Mouse (Mus musculus): Measurements from ENCODE around the gene Efemp2. TPM values are rescaled to one million over a fixed set of nuclear protein-coding genes. Genes with fewer than 3 reads are reported as not detected.
"Not testable (repeated sequence)": the region's sequence is repeated elsewhere in the genome, so short reads cannot be mapped to it uniquely, and the experiment has no call there.

Gene Efemp2
- polyA plus RNA-seq, 1 experiment: 368 TPM

- H3K27ac ChIP-seq (ENCODE audit: insufficient read depth, low read length): peak within 1 kb of the TSS; percentile 93
- peaks cover 4% of the 10 kb centered on the region; the same call in 1 of the 2 replicates for H3K4me1 ChIP-seq (ENCODE audit: control insufficient read depth, insufficient read depth, low read length)
- peak within 1 kb of the TSS; percentile 72 for H3K4me3 ChIP-seq (ENCODE audit: insufficient read depth, low read length)
- TF ChIP-seq CTCF (IDR thresholded peaks at IDR 0.05; ENCODE audit: borderline replicate concordance, insufficient read depth, low read length): no peak
- peak; percentile 96 for TF ChIP-seq POLR2A (IDR thresholded peaks at IDR 0.05; ENCODE audit: low read depth, low read length)
Observed at GRCm38 (mm10) chr19:5490313-5490897, 16.7 kb downstream of the Efemp2 start, which contains the start of gene Cfl1. Cfl1 (plus strand) TSS chr19:5490455.

- Histone ChIP-seq H3K4me3 (ENCODE audit: insufficient read depth, low read length) (peak overlapping the region; percentile 72), H3K4me1 (ENCODE audit: control insufficient read depth, insufficient read depth, low read length) (peaks cover 4% of the 10 kb centered on the region; the same call in 1 of the 2 replicates)
Observed at GRCm38 (mm10) chr19:5490898-5491708, 17.3 kb downstream of the Efemp2 start.

GRCm38 (mm10) chr19:5492641-5493040 lies 18.9 kb downstream of the Efemp2 start:
- Histone ChIP-seq H3K27ac (ENCODE audit: insufficient read depth, low read length) (no peak overlapping the region), H3K4me3 (ENCODE audit: insufficient read depth, low read length) (peak overlapping the region; percentile 72), H3K4me1 (ENCODE audit: control insufficient read depth, insufficient read depth, low read length) (no peaks in the 10 kb centered on the region)
- TF ChIP-seq CTCF (IDR thresholded peaks at IDR 0.05; ENCODE audit: borderline replicate concordance, insufficient read depth, low read length): no peak
- no peak for TF ChIP-seq POLR2A (IDR thresholded peaks at IDR 0.05; ENCODE audit: low read depth, low read length)

More at GRCm38 (mm10) chr19:5490898-5491708, 17.3 kb downstream of the Efemp2 start:
- H3K27ac ChIP-seq (ENCODE audit: insufficient read depth, low read length): peak overlapping the region; percentile 93
- TF ChIP-seq POLR2A (IDR thresholded peaks at IDR 0.05; ENCODE audit: low read depth, low read length) (peak; percentile 92), CTCF (IDR thresholded peaks at IDR 0.05; ENCODE audit: borderline replicate concordance, insufficient read depth, low read length) (no peak)

GRCm38 (mm10) chr19:5493301-5493721 lies 19.6 kb downstream of the Efemp2 start:
- H3K4me1 ChIP-seq (ENCODE audit: control insufficient read depth, insufficient read depth, low read length): not testable (repeated sequence)
- H3K4me3 ChIP-seq (ENCODE audit: insufficient read depth, low read length): peak overlapping the region; percentile 72

GRCm38 (mm10) chr19:5494314-5494713 lies 20.6 kb downstream of the Efemp2 start:
- TF ChIP-seq CTCF (IDR thresholded peaks at IDR 0.05; ENCODE audit: borderline replicate concordance, insufficient read depth, low read length) (no peak), POLR2A (IDR thresholded peaks at IDR 0.05; ENCODE audit: low read depth, low read length) (0 out of 2 replicates have a peak, but pooled peaks have one; percentile 7)
- H3K4me3 ChIP-seq (ENCODE audit: insufficient read depth, low read length): no peak overlapping the region
- no peak overlapping the region for H3K27ac ChIP-seq (ENCODE audit: insufficient read depth, low read length)
- H3K4me1 ChIP-seq (ENCODE audit: control insufficient read depth, insufficient read depth, low read length): no peaks in the 10 kb centered on the region

More at GRCm38 (mm10) chr19:5493301-5493721, 19.6 kb downstream of the Efemp2 start:
- H3K27ac ChIP-seq (ENCODE audit: insufficient read depth, low read length): not testable (repeated sequence)

GRCm38 (mm10) chr19:5495353-5496051 lies 21.7 kb downstream of the Efemp2 start:
- Histone ChIP-seq H3K4me1 (ENCODE audit: control insufficient read depth, insufficient read depth, low read length) (no peaks in the 10 kb centered on the region), H3K4me3 (ENCODE audit: insufficient read depth, low read length) (no peak overlapping the region), H3K27ac (ENCODE audit: insufficient read depth, low read length) (no peak overlapping the region)
- 0 out of 2 replicates have a peak, but pooled peaks have one; percentile 19 for TF ChIP-seq POLR2A (IDR thresholded peaks at IDR 0.05; ENCODE audit: low read depth, low read length)
- no peak for TF ChIP-seq CTCF (IDR thresholded peaks at IDR 0.05; ENCODE audit: borderline replicate concordance, insufficient read depth, low read length)

GRCm38 (mm10) chr19:5496052-5496370 lies 22.3 kb downstream of the Efemp2 start:
- TF ChIP-seq POLR2A (IDR thresholded peaks at IDR 0.05; ENCODE audit: low read depth, low read length) (no peak), CTCF (IDR thresholded peaks at IDR 0.05; ENCODE audit: borderline replicate concordance, insufficient read depth, low read length) (no peak)
- H3K27ac ChIP-seq (ENCODE audit: insufficient read depth, low read length): no peak overlapping the region
- H3K4me3 ChIP-seq (ENCODE audit: insufficient read depth, low read length): no peak overlapping the region
- H3K4me1 ChIP-seq (ENCODE audit: control insufficient read depth, insufficient read depth, low read length): no peaks in the 10 kb centered on the region

GRCm38 (mm10) chr19:5500330-5500875 lies 26.6 kb downstream of the Efemp2 start:
- Histone ChIP-seq H3K4me3 (ENCODE audit: insufficient read depth, low read length) (no peak overlapping the region), H3K27ac (ENCODE audit: insufficient read depth, low read length) (no peak overlapping the region), H3K4me1 (ENCODE audit: control insufficient read depth, insufficient read depth, low read length) (no peaks in the 10 kb centered on the region)
- TF ChIP-seq CTCF (IDR thresholded peaks at IDR 0.05; ENCODE audit: borderline replicate concordance, insufficient read depth, low read length) (no peak), POLR2A (IDR thresholded peaks at IDR 0.05; ENCODE audit: low read depth, low read length) (no peak)

- H3K27ac ChIP-seq (ENCODE audit: insufficient read depth, low read length): no peak within 1 kb of the TSS
- no peak within 1 kb of the TSS for H3K4me3 ChIP-seq (ENCODE audit: insufficient read depth, low read length)
- TF ChIP-seq POLR2A (IDR thresholded peaks at IDR 0.05; ENCODE audit: low read depth, low read length): no peak
- TF ChIP-seq CTCF (IDR thresholded peaks at IDR 0.05; ENCODE audit: borderline replicate concordance, insufficient read depth, low read length): no peak
- no peaks in the 10 kb centered on the region for H3K4me1 ChIP-seq (ENCODE audit: control insufficient read depth, insufficient read depth, low read length)
Observed at GRCm38 (mm10) chr19:5503687-5504086, 29.9 kb downstream of the Efemp2 start, which contains the start of gene 1700020D05Rik. 1700020D05Rik (minus strand) TSS chr19:5503787.

All from embryonic fibroblast, embryonic 13.5 days (primary cell).